Mouse (Mus musculus): ENCODE results near the gene Arhgap32.

Gene Arhgap32

DNA sequence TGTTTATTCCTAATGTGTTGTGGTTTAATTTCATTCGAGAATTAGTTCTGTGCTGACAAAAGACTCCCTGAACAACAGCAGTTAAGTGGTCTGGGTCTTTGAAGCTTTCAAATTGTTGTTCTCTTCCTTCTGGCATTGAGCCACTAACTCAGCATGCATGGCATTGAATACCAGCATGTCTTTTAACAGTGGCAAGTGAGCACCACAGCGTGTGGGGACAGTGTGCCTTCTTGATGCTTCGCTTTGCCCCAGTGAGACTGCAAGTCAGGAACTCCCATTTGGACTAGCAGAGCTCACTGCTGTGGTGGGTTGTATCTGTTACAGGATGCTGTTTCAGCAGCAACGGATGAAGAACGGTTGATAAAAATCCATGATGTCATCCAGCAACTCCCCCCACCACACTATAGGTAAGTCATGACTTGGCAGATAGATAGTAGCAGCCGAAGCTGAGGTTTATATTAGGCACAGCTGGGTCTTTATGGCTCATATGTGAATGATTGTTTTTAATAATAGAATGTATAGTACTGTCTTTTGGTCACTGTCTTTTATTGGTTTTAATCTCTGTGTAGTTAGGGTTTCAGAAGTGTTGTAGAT lies 130.3 kb downstream of the Arhgap32 start:
- no peak for DNase-seq (ENCODE audit: low read depth in 1 of 2, low spot score in 2 of 2)

DNA sequence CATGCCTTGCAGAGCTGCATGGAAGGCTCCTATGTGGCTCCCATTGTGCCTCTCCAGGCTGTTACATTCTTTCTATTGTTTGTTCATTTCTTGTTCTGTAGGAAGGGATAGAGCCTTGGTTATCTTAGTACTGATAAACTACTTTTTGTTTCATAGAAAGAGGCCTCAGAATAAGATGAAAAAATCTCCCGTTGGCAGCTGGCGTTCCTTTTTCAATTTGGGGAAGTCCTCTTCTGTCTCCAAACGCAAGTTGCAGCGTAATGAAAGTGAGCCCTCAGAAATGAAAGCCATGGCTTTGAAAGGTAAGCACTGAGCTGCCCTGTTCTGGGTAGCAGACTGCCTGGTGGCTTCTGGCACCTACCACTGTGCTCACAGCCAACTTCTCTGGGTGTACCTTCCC lies 134.6 kb downstream of the Arhgap32 start:
- DNase-seq (ENCODE audit: low read depth in 1 of 2, low spot score in 2 of 2): no peak

- no peak for DNase-seq (ENCODE audit: low read depth in 1 of 2, low spot score in 2 of 2)
Observed at GRCm38 (mm10) chr9:32253721-32254120, 137.8 kb downstream of the Arhgap32 start.

- DNase-seq (ENCODE audit: low read depth in 1 of 2, low spot score in 2 of 2): no peak
Observed at GRCm38 (mm10) chr9:32257365-32257764, 141.4 kb downstream of the Arhgap32 start.

- no peak for DNase-seq (ENCODE audit: low read depth in 1 of 2, low spot score in 2 of 2)
Observed at GRCm38 (mm10) chr9:32257882-32258281, 141.9 kb downstream of the Arhgap32 start.

DNA sequence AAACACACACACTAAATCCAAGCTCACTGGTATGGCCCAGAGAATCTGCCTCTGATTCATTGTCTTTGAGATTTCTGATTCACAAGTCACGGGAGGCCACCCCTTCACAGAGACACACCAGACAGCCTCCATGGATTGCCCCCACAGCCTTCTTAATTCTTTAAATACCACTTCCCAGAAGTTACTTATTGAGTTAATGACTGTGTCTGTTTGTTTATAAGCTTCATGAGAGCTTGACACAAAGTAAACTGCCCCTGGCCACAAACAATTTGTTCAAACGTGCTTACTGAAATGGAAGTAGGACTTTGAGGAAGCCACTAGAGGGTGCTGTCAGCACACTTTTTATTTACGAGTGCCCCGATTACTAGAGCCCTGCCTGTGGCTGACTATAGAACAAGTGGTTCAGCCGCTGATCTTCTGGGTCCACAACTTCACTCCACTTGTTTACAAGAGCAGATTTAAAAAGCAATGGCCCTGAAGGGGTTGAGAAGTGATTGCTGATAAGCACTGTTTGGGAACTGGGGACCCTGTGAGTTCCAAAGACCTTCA lies 156.0 kb downstream of the Arhgap32 start:
- no peak for DNase-seq (ENCODE audit: low read depth in 1 of 2, low spot score in 2 of 2)

DNA sequence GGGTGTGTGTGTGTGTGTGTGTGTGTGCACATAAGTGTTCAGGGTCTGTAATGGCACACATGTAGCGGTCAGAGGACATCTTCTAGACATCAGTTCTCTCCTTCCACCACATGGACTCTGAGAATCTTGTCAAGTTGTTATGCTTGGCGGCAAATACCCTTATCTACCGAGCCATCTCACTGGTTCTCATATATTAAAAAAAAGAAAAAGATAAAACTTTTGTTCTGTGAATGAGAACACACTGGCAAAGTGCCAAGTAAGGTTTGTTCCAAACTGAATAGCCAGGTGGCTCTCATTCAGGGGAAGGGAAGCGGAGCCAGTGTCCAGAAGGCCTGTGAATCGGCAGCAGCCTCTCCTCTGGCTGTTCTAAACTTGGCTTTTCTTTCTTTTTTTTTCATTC lies 162.1 kb downstream of the Arhgap32 start:
- DNase-seq (ENCODE audit: low read depth in 1 of 2, low spot score in 2 of 2): no peak

- no peak for DNase-seq (ENCODE audit: low read depth in 1 of 2, low spot score in 2 of 2)
Observed at GRCm38 (mm10) chr9:32279789-32280188, 163.9 kb downstream of the Arhgap32 start.

- no peak for DNase-seq (ENCODE audit: low read depth in 1 of 2, low spot score in 2 of 2)
Observed at GRCm38 (mm10) chr9:32280456-32280855, 164.5 kb downstream of the Arhgap32 start.

DNA sequence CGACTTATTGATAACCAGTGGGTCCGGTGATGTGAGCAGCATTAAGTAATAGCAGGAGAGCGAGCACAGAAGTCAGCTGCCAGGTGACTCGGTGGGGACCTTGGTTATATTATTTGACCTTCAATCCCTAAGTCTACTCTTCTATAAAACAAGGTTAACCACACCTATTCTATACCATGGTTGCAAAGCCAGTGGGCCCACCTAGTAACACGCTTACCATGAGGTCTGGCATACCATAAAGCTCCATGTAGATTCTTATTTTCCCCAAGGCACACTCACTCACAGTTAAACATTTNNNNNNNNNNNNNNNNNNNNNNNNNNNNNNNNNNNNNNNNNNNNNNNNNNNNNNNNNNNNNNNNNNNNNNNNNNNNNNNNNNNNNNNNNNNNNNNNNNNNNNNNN lies 167.7 kb downstream of the Arhgap32 start:
- DNase-seq (ENCODE audit: low read depth in 1 of 2, low spot score in 2 of 2): no peak

- no peak for DNase-seq (ENCODE audit: low read depth in 1 of 2, low spot score in 2 of 2)
Observed at GRCm38 (mm10) chr9:32291618-32292017, 175.7 kb downstream of the Arhgap32 start.

GRCm38 (mm10) chr9:32292686-32293085 lies 176.8 kb downstream of the Arhgap32 start:
- DNase-seq (ENCODE audit: low read depth in 1 of 2, low spot score in 2 of 2): no peak

DNA sequence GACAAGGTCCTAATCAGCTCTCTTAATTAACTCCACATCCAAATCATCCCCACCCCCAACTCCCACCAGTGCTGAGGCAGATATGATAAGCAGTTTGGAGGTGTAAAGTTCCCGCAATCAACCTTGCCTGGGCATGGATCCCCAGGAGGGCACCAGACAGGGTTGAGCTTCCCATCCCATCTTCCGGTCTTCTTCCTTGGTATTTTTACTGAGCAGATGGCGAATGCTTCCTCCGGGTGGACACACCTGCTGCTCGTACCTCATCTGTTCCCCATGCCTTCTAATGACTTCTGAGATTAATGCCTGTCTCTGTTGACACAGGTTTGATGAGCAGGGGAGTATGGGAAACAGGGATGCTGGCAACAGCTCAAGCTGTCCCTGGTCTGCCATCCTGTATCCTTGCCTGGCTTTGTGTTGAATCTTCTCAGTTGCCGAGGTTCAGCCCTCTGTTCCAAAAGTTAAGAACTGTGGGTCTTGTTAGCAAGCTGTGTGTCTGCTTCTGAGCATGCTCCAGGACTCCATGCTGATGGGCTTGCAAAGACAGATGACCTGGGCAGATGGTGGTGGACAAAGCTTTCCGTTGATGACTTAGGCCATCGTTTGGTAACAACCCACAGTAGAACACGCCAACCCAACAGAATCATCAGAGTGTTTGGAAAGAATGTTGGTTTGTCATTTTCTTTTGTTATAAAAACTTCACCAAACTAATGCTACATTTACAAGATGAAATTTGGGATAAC lies 179.3 kb downstream of the Arhgap32 start:
- no peak for DNase-seq (ENCODE audit: low read depth in 1 of 2, low spot score in 2 of 2)

- DNase-seq (ENCODE audit: low read depth in 1 of 2, low spot score in 2 of 2): no peak
Observed at GRCm38 (mm10) chr9:32302501-32303150, 186.7 kb downstream of the Arhgap32 start.

DNA sequence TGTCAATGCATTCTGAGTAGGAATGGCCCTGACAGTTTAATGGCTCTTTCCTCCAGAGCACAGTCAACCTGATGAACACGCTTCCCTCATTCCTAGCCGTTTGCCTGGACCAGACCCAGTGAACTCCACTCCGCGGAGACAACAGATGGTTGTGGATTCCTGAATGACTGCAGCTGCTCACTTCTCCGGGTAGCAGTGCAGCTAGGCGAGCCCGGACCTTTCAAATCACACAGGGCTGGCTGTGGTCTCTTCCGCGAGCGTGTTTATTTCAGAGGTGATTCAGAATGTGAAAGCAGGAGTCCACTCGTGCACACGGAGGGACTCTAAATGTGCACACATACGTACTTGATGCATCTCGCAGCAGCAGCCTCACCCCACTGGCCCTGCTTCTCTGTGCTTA lies 195.8 kb downstream of the Arhgap32 start:
- no peak for DNase-seq (ENCODE audit: low read depth in 1 of 2, low spot score in 2 of 2)

DNA sequence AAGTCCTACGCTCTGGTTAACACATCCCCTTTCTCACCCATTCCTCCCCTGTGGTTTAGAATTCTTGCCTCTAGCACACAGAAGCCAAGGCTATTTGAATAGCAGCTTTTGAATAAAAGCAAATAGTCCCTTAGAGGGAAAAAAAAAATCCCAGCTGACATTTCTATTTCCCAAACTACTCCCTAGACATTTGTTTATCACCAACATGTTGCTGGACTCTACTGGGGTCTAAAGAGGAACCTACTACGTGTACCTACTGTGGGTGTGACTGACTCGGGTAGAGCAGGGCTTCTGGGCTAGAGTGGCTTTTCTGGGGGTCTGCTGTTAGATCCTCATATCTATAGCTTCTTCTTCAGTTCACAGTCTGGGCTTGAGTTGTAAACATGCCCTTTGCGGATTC lies 196.3 kb downstream of the Arhgap32 start:
- DNase-seq (ENCODE audit: low read depth in 1 of 2, low spot score in 2 of 2): no peak

DNA sequence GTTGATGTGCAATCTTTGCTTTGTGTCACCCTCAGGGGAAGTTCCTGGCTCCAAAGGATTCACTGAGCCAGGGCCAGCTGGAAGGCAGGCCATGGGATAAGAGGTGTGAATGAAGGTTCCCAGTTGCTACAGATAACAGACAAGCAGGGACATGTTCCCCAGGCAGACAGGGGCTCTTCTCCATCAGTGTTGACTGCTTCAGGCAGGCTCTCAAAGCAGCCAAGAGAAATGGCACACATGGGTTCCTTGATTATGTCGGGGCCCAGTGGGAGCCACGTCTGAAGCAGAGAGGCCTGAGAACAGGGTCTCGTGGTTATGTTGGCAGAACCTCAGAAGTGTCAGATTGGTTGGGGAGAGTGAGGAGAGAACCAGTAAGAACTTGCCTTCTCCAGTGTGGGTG lies 198.1 kb downstream of the Arhgap32 start:
- no peak for DNase-seq (ENCODE audit: low read depth in 1 of 2, low spot score in 2 of 2)

- no peak for DNase-seq (ENCODE audit: low read depth in 1 of 2, low spot score in 2 of 2)
Observed at GRCm38 (mm10) chr9:32315999-32316398, 200.1 kb downstream of the Arhgap32 start.
